Mouse (Mus musculus) limb, embryonic 12.5 days (tissue): ENCODE measurements around the gene Igf2bp1. TPM values are rescaled to one million over a fixed set of nuclear protein-coding genes. Genes with fewer than 3 reads are reported as not detected.

Experiments used
- ATAC-seq: fragments of 200-750 bp; cut with Nextera tagmentation; 2 replicates; pipeline ENCODE4 v1.8.0; 2017; ENCODE audit warnings: low read depth, moderate TSS enrichment; ENCODE audit not compliant: insufficient number of reproducible peaks, insufficient read depth, low FRiP score, low TSS enrichment
- H3K27ac ChIP-seq: fragments of 300-500 bp; sonication (generic); 2 replicates; pipeline ENCODE4 v1.5.1; 2016; ENCODE audit warnings: mild to moderate bottlenecking, moderate library complexity
- H3K27me3 ChIP-seq: fragments of 300-500 bp; sonication (generic); 2 replicates; pipeline ENCODE4 v1.6.1; 2016; ENCODE audit warnings: mild to moderate bottlenecking, moderate library complexity
- H3K36me3 ChIP-seq: fragments of 300-500 bp; sonication (generic); 2 replicates; pipeline ENCODE4 v1.6.1; 2016; ENCODE audit warnings: mild to moderate bottlenecking, moderate library complexity
- H3K4me1 ChIP-seq: fragments of 300-500 bp; sonication (generic); replicated peaks from 2 replicates; pipeline ENCODE4 v1.6.1; 2016
- H3K4me2 ChIP-seq: fragments of 300-500 bp; sonication (generic); 2 replicates; pipeline ENCODE4 v1.6.1; 2016; ENCODE audit warnings: mild to moderate bottlenecking, moderate library complexity
- H3K4me3 ChIP-seq: fragments of 300-500 bp; sonication (generic); replicated peaks from 2 replicates; pipeline ENCODE4 v1.5.1; 2016; ENCODE audit warnings: mild to moderate bottlenecking
- H3K9ac ChIP-seq: fragments of 300-500 bp; sonication (generic); replicated peaks from 2 replicates; pipeline ENCODE4 v1.6.1; 2016; ENCODE audit warnings: mild to moderate bottlenecking, moderate library complexity
- H3K9me3 ChIP-seq: fragments of 300-500 bp; sonication (generic); 2 replicates; pipeline ENCODE4 v1.6.1; 2016; ENCODE audit warnings: mild to moderate bottlenecking, moderate library complexity
- WGBS: fragments of 180-500 bp; shearing (Covaris S2); methylation state at CpG from one replicate; pipeline ENCODE4 v1.1.7; 2016; 5-methylcytosine and 5-hydroxymethylcytosine counted together
- polyA plus RNA-seq: library from polyadenylated mRNA; unstranded; fragments of >200 nt; fragmentation: Nextera tagmentation; extraction: Ambion mirVana; gene quantifications from 2 replicates; pipeline ENCODE4 v1.2.1, GENCODE M21; 2016

The Igf2bp1 gene
- polyA plus RNA-seq, 1 experiment from 2014 or later: 122 TPM

- Histone ChIP-seq H3K27me3 (no peaks in the 10 kb centered on the region), H3K9me3 (no peaks in the 10 kb centered on the region), H3K4me2 (peak overlapping the region; percentile 97), H3K4me3 (peak overlapping the region; percentile 95), H3K27ac (peak overlapping the region; percentile 100), H3K9ac (peak overlapping the region; percentile 88), H3K4me1 (peaks cover 16% of the 10 kb centered on the region), H3K36me3 (no peaks in the 10 kb centered on the region)
- no peak; the same call in 1 of the 2 replicates for ATAC-seq
- WGBS: under 1% methylated on average over 33 of the region's 33 CpGs
Measured at GRCm38 (mm10) chr11:96007516-96008235, 1.9 kb upstream of the Igf2bp1 start.

DNA sequence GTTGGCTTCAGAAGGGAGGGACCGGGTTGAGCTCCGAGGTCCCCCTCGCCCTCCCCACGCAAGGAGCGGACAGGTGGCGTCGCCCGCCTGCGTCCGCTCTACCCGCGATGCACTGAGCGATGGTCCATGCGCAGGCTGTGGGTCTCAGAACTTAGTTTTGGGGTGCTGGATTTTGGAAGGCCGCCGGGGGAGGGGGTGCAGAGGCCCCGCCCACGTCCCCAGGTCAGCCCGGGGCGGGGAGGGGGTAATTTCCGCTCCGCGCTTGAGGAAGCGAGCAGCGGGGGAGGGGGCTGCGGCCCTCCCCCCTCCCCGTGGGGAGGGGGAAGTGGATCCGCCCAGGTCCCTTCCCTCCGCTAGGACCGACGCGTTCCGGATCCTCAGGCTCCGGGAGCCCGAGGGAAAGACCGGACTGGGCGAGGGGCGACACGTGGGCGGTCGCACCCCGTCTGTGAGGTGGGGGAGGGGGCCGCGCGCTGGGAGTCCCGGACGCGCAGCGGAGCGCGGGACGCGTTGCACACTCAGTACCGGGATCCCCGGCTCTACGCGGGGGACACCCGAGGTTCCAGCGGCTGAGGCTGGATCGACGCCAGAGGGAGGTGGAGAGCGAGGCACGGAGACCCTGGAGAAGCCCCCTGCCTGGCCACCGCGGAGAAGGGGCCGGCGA, 1.2 kb upstream of the Igf2bp1 start:
- peak overlapping the region; percentile 97 for H3K4me2 ChIP-seq
- peaks cover 20% of the 10 kb centered on the region for H3K4me1 ChIP-seq
- no peaks in the 10 kb centered on the region for H3K27me3 ChIP-seq
- peak overlapping the region; percentile 88 for H3K9ac ChIP-seq
- WGBS: under 1% methylated on average over 67 of the region's 67 CpGs
- peak overlapping the region; percentile 95 for H3K4me3 ChIP-seq
- peak overlapping the region; percentile 100 for H3K27ac ChIP-seq
- no peaks in the 10 kb centered on the region for H3K9me3 ChIP-seq
- no peaks in the 10 kb centered on the region for H3K36me3 ChIP-seq
- peak; percentile 82 for ATAC-seq

DNA sequence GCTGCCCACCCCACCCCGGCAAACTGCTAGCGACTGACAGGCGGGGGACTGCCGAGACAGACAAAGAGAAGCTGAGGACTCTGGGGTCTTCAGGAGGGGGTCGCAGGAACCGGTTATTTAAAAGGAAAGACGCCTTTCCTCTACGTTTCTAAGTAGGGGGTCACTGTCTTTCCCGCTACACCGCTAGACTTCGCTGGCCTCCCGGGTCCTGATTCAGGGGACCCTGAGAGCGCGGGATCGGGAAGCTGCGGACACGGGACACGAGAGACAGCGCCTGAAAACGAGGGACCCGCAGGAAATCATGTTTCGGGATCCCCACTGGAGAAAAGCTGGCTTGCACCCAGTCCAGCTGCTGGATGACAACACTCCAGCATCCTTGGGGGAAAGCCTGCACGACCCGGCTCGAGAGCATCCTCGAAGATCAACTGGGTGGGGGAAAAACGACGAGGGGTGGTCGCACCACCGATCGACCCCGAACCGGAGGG, 669 bp upstream of the Igf2bp1 start:
- Histone ChIP-seq H3K4me2 (peak overlapping the region; percentile 97), H3K9ac (peak overlapping the region; percentile 88), H3K4me1 (peaks cover 24% of the 10 kb centered on the region), H3K9me3 (no peaks in the 10 kb centered on the region), H3K27me3 (no peaks in the 10 kb centered on the region), H3K36me3 (no peaks in the 10 kb centered on the region), H3K27ac (peak overlapping the region; percentile 100), H3K4me3 (peak overlapping the region; percentile 95)
- WGBS: under 1% methylated on average over 33 of the region's 33 CpGs
- peak; percentile 16; the same call in 1 of the 2 replicates for ATAC-seq

GRCm38 (mm10) chr11:96004793-96005402, 842 bp downstream of the Igf2bp1 start:
- ATAC-seq: no peak
- no peaks in the 10 kb centered on the region for H3K27me3 ChIP-seq
- H3K9me3 ChIP-seq: no peaks in the 10 kb centered on the region
- H3K36me3 ChIP-seq: peaks cover 5% of the 10 kb centered on the region
- H3K9ac ChIP-seq: peak overlapping the region; percentile 99
- peaks cover 36% of the 10 kb centered on the region for H3K4me1 ChIP-seq
- H3K27ac ChIP-seq: peak overlapping the region; percentile 100
- peak overlapping the region; percentile 97 for H3K4me2 ChIP-seq
- under 1% methylated on average over 47 of the region's 57 CpGs for WGBS
- peak overlapping the region; percentile 95 for H3K4me3 ChIP-seq

DNA sequence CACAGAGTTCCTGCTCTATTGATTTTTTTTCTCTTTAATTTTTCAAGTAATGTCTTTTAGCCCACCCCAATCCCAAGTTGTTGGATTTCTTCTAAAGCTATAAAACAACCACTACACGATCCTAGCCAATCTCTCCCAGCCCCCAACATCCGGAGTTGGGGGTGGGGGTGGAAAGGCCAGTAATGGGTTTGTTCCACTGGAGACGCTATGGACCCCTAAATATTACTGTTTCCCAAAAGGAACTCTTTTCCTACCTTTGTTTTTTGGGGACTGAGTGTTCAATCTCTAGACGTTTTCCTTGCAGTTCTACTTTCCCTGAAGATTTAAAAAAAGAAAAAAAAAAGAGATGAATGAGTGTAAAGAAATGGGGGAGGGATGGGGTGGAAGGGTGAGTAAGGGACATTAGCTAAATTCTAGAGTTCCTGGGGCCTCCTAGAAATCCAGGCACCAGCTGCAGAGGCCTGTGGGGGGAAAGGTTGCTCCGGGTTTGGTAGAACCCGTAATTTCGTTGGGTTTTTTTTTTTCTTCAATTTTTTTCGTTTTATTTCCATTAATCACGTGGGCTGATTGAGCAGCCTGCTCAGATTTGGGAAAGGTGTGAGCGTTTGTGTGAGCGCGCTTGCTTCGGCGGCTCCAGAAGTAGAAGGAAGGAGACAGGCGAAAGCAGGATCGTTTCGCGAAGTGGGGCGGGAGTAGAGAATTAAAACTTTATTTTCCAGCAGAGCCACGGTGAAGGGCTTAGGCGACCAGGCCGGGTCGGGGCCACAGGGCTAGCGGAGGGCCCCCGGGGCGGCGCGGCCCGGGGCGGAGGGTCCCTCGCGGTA, 1.6 kb downstream of the Igf2bp1 start:
- Histone ChIP-seq H3K4me1 (peaks cover 40% of the 10 kb centered on the region), H3K9me3 (no peaks in the 10 kb centered on the region), H3K36me3 (peaks cover 9% of the 10 kb centered on the region), H3K27ac (peak overlapping the region; percentile 100), H3K4me3 (peak overlapping the region; percentile 95), H3K27me3 (no peaks in the 10 kb centered on the region), H3K4me2 (peak overlapping the region; percentile 97), H3K9ac (peak overlapping the region; percentile 99)
- ATAC-seq: no peak
- WGBS: under 1% methylated on average over 23 of the region's 32 CpGs

DNA sequence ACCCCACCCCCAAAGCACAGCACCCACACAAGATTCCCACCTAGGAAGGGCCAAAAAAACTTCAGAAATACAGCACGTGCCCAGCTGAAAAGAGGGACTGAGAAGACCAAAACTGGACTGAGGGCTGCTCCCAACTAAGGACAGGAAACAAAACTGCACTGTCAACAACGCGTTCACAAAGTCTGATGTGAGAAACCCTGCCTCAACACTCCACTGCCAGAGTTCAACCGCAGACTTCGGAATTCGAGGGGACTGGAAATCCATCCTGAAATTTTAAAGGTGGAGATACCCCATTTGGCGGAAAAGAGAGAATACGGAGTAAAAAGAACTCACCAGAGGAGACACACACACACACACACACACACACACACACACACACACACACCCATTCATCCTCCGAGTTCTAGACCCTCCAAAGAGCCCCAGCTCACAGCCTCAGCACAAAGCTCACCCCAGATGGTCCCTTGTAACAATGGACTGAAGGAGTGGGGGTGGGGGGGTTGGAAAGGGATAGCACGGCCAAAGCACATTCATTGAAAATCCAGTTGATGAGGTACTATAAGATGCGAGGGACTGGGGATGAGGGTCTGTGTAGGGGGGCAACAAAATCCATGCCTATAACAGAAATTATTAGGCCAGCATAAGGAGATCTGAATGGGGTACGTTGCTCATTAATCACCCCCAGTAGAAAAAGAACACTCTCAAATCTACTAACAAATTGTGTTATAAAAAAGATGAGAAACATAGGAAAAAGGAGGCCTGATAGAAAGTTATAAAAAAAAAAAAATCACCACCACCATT, 2.4 kb downstream of the Igf2bp1 start:
- Histone ChIP-seq H3K4me1 (peaks cover 44% of the 10 kb centered on the region), H3K9ac (peak overlapping the region; percentile 99), H3K27me3 (no peaks in the 10 kb centered on the region), H3K4me3 (peak overlapping the region; percentile 95), H3K36me3 (peaks cover 9% of the 10 kb centered on the region), H3K9me3 (no peaks in the 10 kb centered on the region), H3K27ac (peak overlapping the region; percentile 68), H3K4me2 (peak overlapping the region; percentile 97)
- 3% methylated on average over 12 of the region's 12 CpGs for WGBS
- no peak for ATAC-seq

- Histone ChIP-seq H3K9ac (no peak overlapping the region), H3K27ac (peak overlapping the region; percentile 99; the same call in 1 of the 2 replicates), H3K36me3 (peaks cover 41% of the 10 kb centered on the region), H3K27me3 (no peaks in the 10 kb centered on the region), H3K9me3 (peaks cover 4% of the 10 kb centered on the region; the same call in 1 of the 2 replicates), H3K4me1 (peaks cover 65% of the 10 kb centered on the region), H3K4me3 (no peak overlapping the region), H3K4me2 (no peak overlapping the region; the same call in 1 of the 2 replicates)
- ATAC-seq: no peak
- 95% methylated on average over 8 of the region's 8 CpGs for WGBS
Measured at GRCm38 (mm10) chr11:95994151-95994550, 11.6 kb downstream of the Igf2bp1 start.

- Histone ChIP-seq H3K36me3 (peaks cover 43% of the 10 kb centered on the region), H3K4me2 (peak overlapping the region; percentile 92), H3K4me3 (peak overlapping the region; percentile 46), H3K9me3 (peaks cover 4% of the 10 kb centered on the region; the same call in 1 of the 2 replicates), H3K27ac (peak overlapping the region; percentile 99), H3K4me1 (peaks cover 73% of the 10 kb centered on the region), H3K9ac (peak overlapping the region; percentile 79), H3K27me3 (no peaks in the 10 kb centered on the region)
- under 1% methylated on average over 43 of the region's 49 CpGs for WGBS
- ATAC-seq: peak; percentile 81
Measured at GRCm38 (mm10) chr11:95990886-95991708, 14.6 kb downstream of the Igf2bp1 start.

GRCm38 (mm10) chr11:95990431-95990830, 15.3 kb downstream of the Igf2bp1 start:
- peak overlapping the region; percentile 46 for H3K4me3 ChIP-seq
- no peaks in the 10 kb centered on the region for H3K27me3 ChIP-seq
- H3K4me1 ChIP-seq: peaks cover 76% of the 10 kb centered on the region
- 30% methylated on average over 4 of the region's 4 CpGs for WGBS
- no peak for ATAC-seq
- peak overlapping the region; percentile 79 for H3K9ac ChIP-seq
- H3K27ac ChIP-seq: peak overlapping the region; percentile 99
- H3K9me3 ChIP-seq: peaks cover 4% of the 10 kb centered on the region; the same call in 1 of the 2 replicates
- H3K36me3 ChIP-seq: peaks cover 39% of the 10 kb centered on the region
- H3K4me2 ChIP-seq: peak overlapping the region; percentile 92
